Mouse (Mus musculus): ENCODE results near the gene Tex46.

DNA sequence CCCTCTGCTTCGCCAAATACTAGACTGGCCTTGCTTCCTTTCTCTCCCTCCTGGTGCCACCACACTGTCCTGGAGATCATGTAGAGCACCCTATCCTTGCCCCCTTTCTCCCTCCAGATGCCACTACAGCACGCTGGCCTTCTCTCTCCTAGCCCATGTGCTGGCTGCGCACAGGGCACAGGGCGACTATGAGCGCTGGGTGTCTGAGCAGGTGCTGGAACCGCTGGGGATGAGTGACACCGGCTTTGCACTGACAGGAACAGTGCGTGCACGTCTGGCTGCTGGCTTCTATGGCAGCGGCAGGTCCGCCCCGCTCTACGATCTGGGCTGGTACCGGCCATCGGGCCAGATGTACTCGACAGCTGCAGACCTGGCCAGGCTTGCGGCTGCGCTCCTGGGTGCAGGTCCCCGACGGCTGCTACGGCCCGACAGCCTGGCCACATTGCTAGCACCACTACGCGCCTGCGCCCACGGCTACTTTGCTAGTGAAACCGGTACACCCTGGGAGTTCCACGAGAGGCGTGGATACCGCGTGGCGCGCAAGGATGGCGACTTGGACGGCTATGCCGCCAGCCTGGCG lies 26.8 kb downstream of the Tex46 start:
- no peak for TF ChIP-seq CTCF (IDR thresholded peaks at IDR 0.05; ENCODE audit: low read depth)
- no peak for TF ChIP-seq EP300 (IDR thresholded peaks at IDR 0.05; ENCODE audit: low read depth)
